Mouse (Mus musculus) cortical plate, adult 2 months (tissue): ENCODE measurements around the gene Fosb.

Source experiments
- CTCF ChIP-seq: fragments of 200-500 bp; IDR thresholded peaks from 2 replicates; pipeline ENCODE4 v1.5.1; 2011; ENCODE audit warnings: mild to moderate bottlenecking, control low read depth, low read length; ENCODE audit not compliant: insufficient read depth; ENCODE audit errors: extremely low read depth
- POLR2A ChIP-seq: fragments of 200-500 bp; IDR thresholded peaks from 2 replicates; pipeline ENCODE4 v1.6.1; 2011; ENCODE audit warnings: mild to moderate bottlenecking, low read length, control low read depth; ENCODE audit not compliant: insufficient read depth; ENCODE audit errors: extremely low read depth

DNA sequence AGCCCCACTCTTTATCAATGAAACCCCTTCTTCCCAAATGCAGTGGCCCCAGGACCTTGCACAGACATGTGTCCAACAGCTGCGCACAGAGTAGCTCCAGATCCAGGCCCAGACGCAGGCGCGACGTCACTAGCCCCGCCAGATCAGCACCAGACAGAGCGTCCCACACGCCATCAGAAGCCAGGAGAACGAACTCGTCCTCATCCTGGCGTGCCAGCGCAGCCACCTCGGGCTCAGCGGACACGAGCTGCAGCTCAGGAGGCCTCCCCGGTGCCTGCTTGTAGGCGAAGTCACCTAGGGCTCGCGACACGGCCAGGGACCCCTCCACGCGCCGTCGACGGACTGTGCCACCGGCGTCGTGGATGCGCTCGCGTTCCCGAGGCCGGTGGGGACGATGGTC, 30.8 kb downstream of the Fosb start:
- TF ChIP-seq CTCF (no peak), POLR2A (no peak)
